Comparison of ENCODE assay signal across 13 mouse cellular contexts in the genomic region with DNA sequence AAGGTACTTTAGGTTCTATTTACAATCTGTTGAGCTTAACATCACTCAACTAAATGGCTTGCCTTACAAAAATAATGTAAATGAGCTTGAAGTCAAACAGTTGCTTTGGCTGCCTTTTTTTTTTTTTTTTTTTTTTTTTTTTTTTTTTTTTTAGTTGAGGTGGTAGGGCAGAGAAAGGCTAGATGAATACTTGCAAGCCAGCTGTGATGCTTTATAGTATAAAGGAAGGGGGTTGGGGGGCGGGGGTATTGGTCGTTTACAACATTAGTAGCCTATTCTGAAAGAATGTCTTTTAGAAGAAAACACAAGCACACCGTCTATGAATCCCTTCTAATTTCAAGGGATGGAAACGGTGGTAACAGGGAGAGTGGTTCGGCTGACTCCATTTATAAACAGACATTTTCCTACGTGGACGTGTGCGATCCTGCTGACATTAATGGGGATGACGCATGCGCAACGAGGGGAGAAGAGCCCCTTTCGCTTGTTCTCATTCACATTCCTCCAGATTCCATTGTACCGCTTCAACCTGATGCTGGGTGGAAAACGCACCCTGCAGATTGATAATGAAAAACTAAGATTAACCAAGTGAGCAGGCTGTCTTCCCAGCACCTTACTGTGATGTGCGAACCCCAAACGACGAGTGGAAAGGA.
DNase-seq lines count a peak whose midpoint lies in the region; ATAC-seq and TF ChIP-seq lines count a peak whose summit lies in the region.
"Had no signal": no experiment of that assay in that cellular context is flagged by ENCODE, and none has a peak within 500 bp of the region (broad histone marks: within the 10 kb centered on the region; RNA-seq: fewer than 3 reads in every experiment).

No protein-coding gene starts in this region.

- peaks cover 5% of the 10 kb centered on the region; the same call in 1 of the 2 replicates for H3K4me1 ChIP-seq in lung, embryonic 15.5 days
- H3K4me1 ChIP-seq in limb, embryonic 14.5 days (ENCODE audit: control insufficient read depth, insufficient read depth, low read length) = peaks cover 10% of the 10 kb centered on the region
- H3K4me1 ChIP-seq in stomach, embryonic 14.5 days (ENCODE audit: control insufficient read depth, insufficient read depth, low read length) = no peaks in the 10 kb centered on the region; the same call in 1 of the 2 replicates

- no peak overlapping the region for H3K4me3 ChIP-seq in lung, embryonic 15.5 days
- H3K4me3 ChIP-seq in limb, embryonic 14.5 days (replicated peaks; ENCODE audit: low read length) = no peak overlapping the region
- H3K4me3 ChIP-seq in stomach, embryonic 14.5 days (ENCODE audit: low read depth, low read length) = no peak overlapping the region

- H3K27me3 ChIP-seq in lung, embryonic 15.5 days = no peaks in the 10 kb centered on the region
- no peaks in the 10 kb centered on the region for H3K27me3 ChIP-seq in limb, embryonic 14.5 days (ENCODE audit: control insufficient read depth, insufficient read depth, low read length)
- no peaks in the 10 kb centered on the region for H3K27me3 ChIP-seq in stomach, embryonic 14.5 days (ENCODE audit: control insufficient read depth, insufficient read depth, low read length)
- H3K27me3 ChIP-seq: embryonic facial prominence, embryonic 13.5 days had no signal

- no peak for DNase-seq in lung, adult 18-20 months
- DNase-seq in embryo, embryonic 9.5 days (ENCODE audit: extremely low spot score) = peak; percentile 6
- DNase-seq in limb, embryonic 14.5 days (ENCODE audit: low spot score) = no peak
- DNase-seq in gastrocnemius, adult 8-10 months (ENCODE audit: low spot score in 2 of 2) = no peak
- DNase-seq in layer of hippocampus, postnatal 25 days (ENCODE audit: extremely low spot score in 1 of 2, low spot score in 1 of 2) = no peak
- DNase-seq: adrenal gland, postnatal 36 days; cerebellum, adult 9-10 months; gastrocnemius, postnatal 25 days; kidney, adult 9 months; layer of hippocampus, adult 9-11 months had no signal

- ATAC-seq in lung, embryonic 15.5 days (ENCODE audit: borderline replicate concordance, extremely low read depth, low FRiP score, low TSS enrichment) = no peak
- no peak for ATAC-seq in limb, embryonic 14.5 days (ENCODE audit: low FRiP score, low read depth)
- no peak for ATAC-seq in stomach, embryonic 14.5 days (ENCODE audit: insufficient number of reproducible peaks, insufficient read depth, low FRiP score, low read depth)

- no peak overlapping the region for H3K9ac ChIP-seq in lung, embryonic 15.5 days
- no peak overlapping the region for H3K9ac ChIP-seq in limb, embryonic 14.5 days (ENCODE audit: low read depth, low read length, severe bottlenecking)
- no peak overlapping the region for H3K9ac ChIP-seq in stomach, embryonic 14.5 days (replicated peaks; ENCODE audit: low read depth, low read length)
- H3K9ac ChIP-seq: embryonic facial prominence, embryonic 13.5 days had no signal

- 0 out of 2 replicates have a peak overlapping the region, but pooled peaks have one; percentile 3 for H3K4me2 ChIP-seq in lung, embryonic 15.5 days
- H3K4me2 ChIP-seq in limb, embryonic 14.5 days (replicated peaks; ENCODE audit: low read depth, low read length, severe bottlenecking) = 0 out of 2 replicates have a peak overlapping the region, but pooled peaks have one; percentile 13
- H3K4me2 ChIP-seq in stomach, embryonic 14.5 days (replicated peaks; ENCODE audit: low read depth, low read length) = peak overlapping the region; percentile 32

- 60% methylated on average over 17 of the region's 17 CpGs for WGBS in lung, embryonic 15.5 days
- 53% methylated on average over 17 of the region's 17 CpGs for WGBS in limb, embryonic 14.5 days
- WGBS in stomach, embryonic 14.5 days = 43% methylated on average over 17 of the region's 17 CpGs

- no peak overlapping the region for H3K27ac ChIP-seq in lung, embryonic 15.5 days
- H3K27ac ChIP-seq in limb, embryonic 14.5 days (replicated peaks; ENCODE audit: low read depth, low read length) = no peak overlapping the region
- no peak overlapping the region for H3K27ac ChIP-seq in stomach, embryonic 14.5 days (ENCODE audit: low read length)
- H3K27ac ChIP-seq: embryonic facial prominence, embryonic 13.5 days had no signal

- TF ChIP-seq POLR2A in limb, embryonic 14.5 days (IDR thresholded peaks at IDR 0.05; ENCODE audit: borderline replicate concordance, extremely low read depth, insufficient read depth, insufficient read length) = no peak

- H3K36me3 ChIP-seq in lung, embryonic 15.5 days = no peaks in the 10 kb centered on the region
- H3K36me3 ChIP-seq in limb, embryonic 14.5 days (ENCODE audit: control insufficient read depth, insufficient read depth, low read length) = no peaks in the 10 kb centered on the region
- H3K36me3 ChIP-seq in stomach, embryonic 14.5 days (ENCODE audit: control insufficient read depth, insufficient read depth, low read length) = no peaks in the 10 kb centered on the region
- H3K36me3 ChIP-seq: embryonic facial prominence, embryonic 13.5 days had no signal

- H3K9me3 ChIP-seq in lung, embryonic 15.5 days = no peaks in the 10 kb centered on the region
- H3K9me3 ChIP-seq in limb, embryonic 14.5 days (ENCODE audit: control insufficient read depth, low read length) = no peaks in the 10 kb centered on the region
- no peaks in the 10 kb centered on the region for H3K9me3 ChIP-seq in stomach, embryonic 14.5 days (ENCODE audit: control insufficient read depth, low read depth, low read length)
- H3K9me3 ChIP-seq: embryonic facial prominence, embryonic 13.5 days had no signal
